Mouse (Mus musculus) kidney, postnatal 4 days (tissue): Measurements from ENCODE around the gene Plin5.
"Not testable (repeated sequence)": the region's sequence is repeated elsewhere in the genome, so short reads cannot be mapped to it uniquely, and the experiment has no call there.

ENCODE experiments used
- DNase-seq, 2 experiments: peaks; one replicate each; pipeline ENCODE4 v3.0.0; 2021; ENCODE audit warnings: mixed read lengths in 2 of 2

Gene Plin5

DNA sequence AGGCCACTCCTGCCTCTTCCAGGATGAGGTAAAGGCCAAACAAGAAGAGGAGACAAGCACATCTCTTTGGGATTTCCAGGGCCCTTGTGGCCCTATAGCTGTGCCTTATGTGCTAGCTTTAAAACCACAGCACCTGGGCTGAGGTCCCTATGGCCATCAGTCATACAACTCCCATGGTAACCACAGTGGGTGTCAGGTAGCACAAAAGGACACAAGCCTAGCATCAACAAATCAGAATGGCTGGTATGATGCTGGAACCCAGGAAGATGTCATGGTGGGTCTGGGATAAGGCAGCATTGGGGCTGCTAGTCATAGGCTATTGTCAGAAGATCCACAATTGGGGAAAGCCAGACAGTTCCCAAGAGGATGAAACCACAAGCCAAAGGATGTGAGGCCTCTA, 46.3 kb downstream of the Plin5 start:
- no peak for DNase-seq

DNA sequence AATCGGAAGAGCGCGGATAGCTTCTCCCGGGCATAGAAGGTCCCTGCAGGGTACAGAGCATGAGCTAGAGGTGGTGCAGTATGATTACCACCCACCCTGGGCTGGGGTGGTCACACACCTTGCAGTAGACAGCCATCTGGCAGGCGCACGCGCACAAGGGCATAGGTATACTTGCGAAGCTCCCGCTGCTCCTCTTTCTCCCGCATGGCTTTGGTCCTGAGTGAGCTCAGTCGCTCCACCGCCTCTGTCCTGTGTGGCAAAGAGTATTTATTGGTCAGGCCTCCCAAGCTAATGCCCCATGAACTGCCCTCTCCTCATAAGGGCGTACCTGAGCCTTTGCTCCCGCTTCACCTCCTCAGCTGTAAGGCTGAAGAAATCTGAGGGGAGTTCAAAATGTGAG, 48.3 kb downstream of the Plin5 start:
- DNase-seq, result no peak

DNA sequence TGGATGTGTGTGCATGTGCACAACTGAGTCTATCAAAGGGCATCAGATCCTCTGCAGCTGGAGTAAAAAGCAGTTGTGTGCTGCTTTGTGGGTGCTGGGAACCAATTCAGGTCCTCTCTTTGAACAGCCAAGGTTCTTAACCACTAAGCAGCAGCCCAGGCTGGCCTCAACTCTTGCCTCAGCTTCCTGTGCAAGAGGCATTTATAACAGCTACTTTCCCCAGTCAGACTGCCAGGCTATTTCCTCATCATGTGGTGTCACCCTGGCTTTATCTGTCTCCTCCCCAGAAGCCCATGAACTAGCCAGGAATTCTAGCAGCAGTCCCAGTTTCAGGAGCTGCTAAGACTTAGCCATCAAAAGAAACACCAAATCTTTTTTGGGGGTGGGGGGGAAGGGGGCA, 50.9 kb downstream of the Plin5 start:
- no peak for DNase-seq

DNA sequence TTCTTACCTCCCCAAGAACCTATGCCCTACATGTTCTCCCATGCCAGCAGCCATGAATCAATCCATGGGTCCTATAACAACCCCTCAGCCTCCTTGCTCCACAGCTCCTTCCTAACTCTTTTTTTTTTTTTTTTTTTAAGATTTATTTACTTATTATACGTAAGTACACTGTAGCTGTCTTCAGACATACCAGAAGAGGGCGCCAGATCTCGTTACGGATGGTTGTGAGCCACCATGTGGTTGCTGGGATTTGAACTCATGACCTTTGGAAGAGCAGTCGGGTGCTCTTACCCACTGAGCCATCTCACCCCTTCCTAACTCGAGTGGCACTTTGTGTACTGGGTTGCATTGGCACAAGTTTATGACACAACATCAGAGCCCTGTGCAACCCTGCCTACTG, 51.7 kb downstream of the Plin5 start:
- not testable (repeated sequence) for DNase-seq

DNA sequence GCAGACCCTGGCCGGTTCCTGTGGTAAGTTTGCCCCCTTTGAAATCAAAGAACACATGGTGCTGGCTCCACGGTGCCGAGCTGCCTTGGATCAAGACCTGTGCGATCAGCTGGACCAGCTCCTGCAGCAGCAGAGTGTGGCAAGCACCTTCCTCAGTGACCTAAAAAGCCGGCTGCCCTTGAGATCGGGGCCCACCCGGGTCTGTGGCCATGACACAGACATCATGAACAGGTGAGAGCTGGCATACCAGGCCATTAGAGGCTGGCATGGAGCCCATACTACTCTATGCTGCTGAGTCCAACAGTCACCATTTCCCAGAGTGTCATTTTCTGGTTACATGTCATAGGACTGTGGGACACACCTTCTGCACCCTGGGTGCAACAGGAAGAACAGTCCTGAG, 55.3 kb downstream of the Plin5 start:
- DNase-seq, result no peak
